In genomic region chr4:106868737-106869438, GRCm38 (mm10) we compare ENCODE assay signal across 8 mouse cellular contexts. TPM values are rescaled to one million over a fixed set of nuclear protein-coding genes. Genes with fewer than 3 reads are reported as not detected.
DNase-seq lines count a peak whose midpoint lies in the region; ATAC-seq and TF ChIP-seq lines count a peak whose summit lies in the region.
"Had no signal": no experiment of that assay in that cellular context is flagged by ENCODE, and none has a peak within 500 bp of the region (broad histone marks: within the 10 kb centered on the region; RNA-seq: fewer than 3 reads in every experiment).

No protein-coding gene starts in this region.

- DNase-seq in liver, embryonic 11.5 days (ENCODE audit: low spot score) = no peak
- DNase-seq in liver, postnatal 0 days = no peak
- DNase-seq in heart, postnatal 10 days = peak; percentile 40 to 41
- DNase-seq in skeletal muscle tissue, adult 2 months (ENCODE audit: low read depth, low spot score) = peak; percentile 44
- DNase-seq in adipocyte (ENCODE audit: low spot score) = no peak
- DNase-seq in layer of hippocampus, postnatal 25 days (ENCODE audit: extremely low spot score in 1 of 2, low spot score in 1 of 2) = no peak

- H3K27me3 ChIP-seq in liver, embryonic 11.5 days (replicated peaks; ENCODE audit: control insufficient read depth, insufficient read depth, low read length) = no peaks in the 10 kb centered on the region
- no peaks in the 10 kb centered on the region for H3K27me3 ChIP-seq in liver, postnatal 0 days (ENCODE audit: insufficient read depth, low read length)
- H3K27me3 ChIP-seq: megakaryocyte, embryonic 14.5 days had no signal

- H3K9ac ChIP-seq in liver, embryonic 11.5 days (ENCODE audit: low read depth, low read length) = peak overlapping the region; percentile 39; the same call in 1 of the 2 replicates
- H3K9ac ChIP-seq in liver, postnatal 0 days (replicated peaks) = no peak overlapping the region; the same call in 1 of the 2 replicates

- TF ChIP-seq EP300 in liver, postnatal 0 days (IDR thresholded peaks at IDR 0.05; ENCODE audit: low read depth) = no peak

- no peak overlapping the region for H3K27ac ChIP-seq in liver, embryonic 11.5 days (ENCODE audit: low read depth, low read length)
- no peak overlapping the region for H3K27ac ChIP-seq in liver, postnatal 0 days (ENCODE audit: low read depth)

- ATAC-seq in liver, embryonic 11.5 days (replicated peaks; ENCODE audit: low FRiP score) = no peak
- no peak for ATAC-seq in liver, postnatal 0 days
- ATAC-seq in activated CD4-positive, CD25-positive, alpha-beta regulatory T cell, adult 4 months = peak; percentile 57

- TF ChIP-seq CTCF in liver, postnatal 0 days (IDR thresholded peaks at IDR 0.05; ENCODE audit: low read depth) = no peak

- H3K9me3 ChIP-seq in liver, embryonic 11.5 days (ENCODE audit: control insufficient read depth, low read length) = no peaks in the 10 kb centered on the region
- H3K9me3 ChIP-seq in liver, postnatal 0 days (ENCODE audit: low read length) = no peaks in the 10 kb centered on the region
- H3K9me3 ChIP-seq: megakaryocyte, embryonic 14.5 days had no signal

- no peak overlapping the region for H3K4me2 ChIP-seq in liver, embryonic 11.5 days
- H3K4me2 ChIP-seq in liver, postnatal 0 days (ENCODE audit: low read depth, low read length) = no peak overlapping the region

- H3K4me3 ChIP-seq in liver, embryonic 11.5 days (ENCODE audit: low read depth, low read length) = no peak overlapping the region
- H3K4me3 ChIP-seq in liver, postnatal 0 days (ENCODE audit: low read depth, low read length) = no peak overlapping the region

- peaks cover 39% of the 10 kb centered on the region for H3K4me1 ChIP-seq in liver, embryonic 11.5 days (replicated peaks; ENCODE audit: control insufficient read depth, insufficient read depth, low read length)
- H3K4me1 ChIP-seq in liver, postnatal 0 days (ENCODE audit: insufficient read depth) = peaks cover 28% of the 10 kb centered on the region

- intact Hi-C loops in heart, postnatal 10 days (cut with DNase I) = no loop called here

- H3K36me3 ChIP-seq in liver, embryonic 11.5 days (ENCODE audit: control insufficient read depth, insufficient read depth, low read length) = no peaks in the 10 kb centered on the region
- no peaks in the 10 kb centered on the region for H3K36me3 ChIP-seq in liver, postnatal 0 days (replicated peaks; ENCODE audit: insufficient read depth, low read length)

- 52% methylated on average over 12 of the region's 12 CpGs for WGBS in liver, embryonic 11.5 days
- 58% methylated on average over 12 of the region's 12 CpGs for WGBS in liver, postnatal 0 days (ENCODE audit: insufficient replicate concordance)

RNA-seq across cellular contexts. Expression of gene Ssbp3, which starts 41.6 kb away (rescaled TPM):
- 71.1 and 89.0 TPM in 2 replicates for polyA plus RNA-seq in liver, embryonic 11.5 days (2014; fragmentation: Nextera tagmentation; extraction: Ambion mirVana)
- polyA plus RNA-seq in liver, postnatal 0 days (2015; fragmentation: Nextera tagmentation; extraction: Ambion mirVana) = 22.8 and 26.8 TPM in 2 replicates
- 10 to 100 TPM; 42.9 to 48.0 TPM for polyA plus RNA-seq in activated CD4-positive, CD25-positive, alpha-beta regulatory T cell, adult 4 months (2017; shearing (Covaris generic))
- total RNA-seq in heart, postnatal 10 days (2021) = 10 to 100 TPM; 41.6 to 49.9 TPM
- 100 to 1,000 TPM; 147 to 150 TPM for total RNA-seq in layer of hippocampus, postnatal 25 days (2021)

Comparison
In these comparisons a context has a peak if more than half of its experiments do, and no peak if none do; other contexts are left out.
1. DNase-seq: peak in heart, postnatal 10 days (2 of 2) and skeletal muscle tissue, adult 2 months (single experiment); none in liver, embryonic 11.5 days (single experiment), liver, postnatal 0 days (single experiment), adipocyte (single experiment) and layer of hippocampus, postnatal 25 days (0 of 2).